Mouse (Mus musculus): ENCODE measurements around the gene Gm32742. TPM values are rescaled to one million over a fixed set of nuclear protein-coding genes. Genes with fewer than 3 reads are reported as not detected.
A peak's percentile ranks its signal among the peaks of the same experiment; 100 is the strongest.

The Gm32742 gene
- polyA plus RNA-seq, 1 experiment from 2014 or later: 0.03 TPM

DNA sequence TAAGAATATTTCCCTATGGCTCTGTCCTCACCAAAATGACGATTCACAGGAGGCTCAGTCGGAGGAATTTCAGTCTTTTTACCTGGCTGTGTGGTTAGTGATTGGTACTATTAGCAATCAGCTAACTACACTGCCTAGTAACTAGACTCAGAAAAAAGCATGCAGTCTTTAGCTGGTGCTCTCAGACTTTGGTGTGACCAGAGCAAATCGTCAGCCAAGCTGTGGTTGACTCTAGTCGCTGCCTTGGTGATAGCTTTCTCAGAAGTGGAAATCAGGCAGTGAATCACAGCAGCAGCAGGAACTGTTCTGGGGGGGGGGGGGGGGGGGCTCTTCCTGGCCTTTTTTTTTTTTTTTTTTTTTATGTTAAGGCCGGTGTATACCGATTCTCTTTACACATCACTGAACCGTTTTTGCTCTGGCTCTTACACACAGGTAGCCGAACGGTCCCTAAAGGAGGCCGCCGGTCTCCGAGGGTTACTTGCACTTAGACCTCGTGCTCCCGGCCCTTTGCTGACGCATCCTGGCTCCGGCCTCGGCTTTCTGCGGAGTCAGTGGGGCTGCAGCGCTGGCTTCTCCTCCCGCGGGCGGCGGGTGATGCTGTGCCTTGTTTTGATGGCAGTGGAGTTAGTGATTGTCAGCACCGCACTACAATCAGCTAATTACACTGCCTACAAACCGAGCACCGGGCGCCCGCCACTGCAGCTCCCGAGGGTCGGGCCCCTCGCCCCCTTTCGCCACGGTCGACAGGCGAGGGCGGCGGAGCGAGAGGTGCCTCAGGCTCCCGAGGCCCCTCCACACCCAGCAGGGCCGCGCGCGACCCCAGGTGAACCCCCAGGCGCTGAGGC lies 62.1 kb downstream of the Gm32742 start:
- Histone ChIP-seq H3K36me3 (ENCODE audit: control insufficient read depth, insufficient read depth, low read length) (no peaks in the 10 kb centered on the region), H3K27ac (ENCODE audit: low read depth, low read length) (no peak overlapping the region), H3K4me2 (peak overlapping the region; percentile 100), H3K9me3 (replicated peaks; ENCODE audit: control insufficient read depth, low read length) (no peaks in the 10 kb centered on the region), H3K4me1 (ENCODE audit: control insufficient read depth, insufficient read depth, low read length) (peaks cover 7% of the 10 kb centered on the region; the same call in 1 of the 2 replicates), H3K4me3 (ENCODE audit: low read depth, low read length) (peak overlapping the region; percentile 53), H3K27me3 (ENCODE audit: control insufficient read depth, insufficient read depth, low read length) (no peaks in the 10 kb centered on the region), H3K9ac (ENCODE audit: low read depth, low read length) (peak overlapping the region; percentile 80)
- no peak for ATAC-seq (replicated peaks; ENCODE audit: insufficient number of reproducible peaks, low FRiP score, low TSS enrichment)
- WGBS (ENCODE audit: insufficient replicate concordance): 1% methylated on average over 44 of the region's 44 CpGs

DNA sequence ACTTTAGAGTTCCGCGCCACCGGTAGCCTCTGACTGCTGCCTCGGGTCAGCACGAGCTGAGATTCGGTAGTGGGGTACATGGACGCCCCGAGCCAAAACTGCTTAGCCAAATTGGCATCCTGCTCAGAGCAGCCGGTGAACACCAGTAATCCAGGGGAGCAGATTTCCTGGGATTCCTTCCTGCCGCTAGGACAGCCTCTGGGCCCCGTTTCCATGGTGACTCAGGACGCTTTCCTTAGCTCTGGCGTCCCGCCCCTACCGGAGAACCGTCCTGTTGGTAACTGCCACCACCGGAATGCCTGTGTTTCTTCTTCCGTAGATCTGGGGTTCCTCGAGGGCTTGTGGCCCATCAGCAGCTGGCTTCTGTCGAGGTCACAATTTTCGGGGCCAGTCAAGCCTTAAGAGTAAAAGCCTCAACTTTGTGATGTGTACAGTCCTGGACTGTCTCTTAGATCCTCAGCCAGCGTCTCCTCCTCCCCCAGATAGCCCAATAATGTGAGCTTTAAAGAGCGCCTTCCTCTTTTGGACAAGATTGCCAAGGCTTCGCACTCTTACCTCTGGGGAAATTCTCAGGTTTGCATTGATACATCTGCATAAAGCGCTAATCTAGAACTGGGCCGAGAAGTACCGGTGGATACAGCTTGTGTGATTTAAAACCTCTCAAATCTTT lies 63.4 kb downstream of the Gm32742 start, which contains the start of gene 4833427G06Rik:
4833427G06Rik (minus strand) TSS at position 323 of the 670 bp plus-strand sequence.
- H3K27ac ChIP-seq (ENCODE audit: low read depth, low read length): no peak within 1 kb of the TSS
- no peaks in the 10 kb centered on the region for H3K27me3 ChIP-seq (ENCODE audit: control insufficient read depth, insufficient read depth, low read length)
- peaks cover 7% of the 10 kb centered on the region; the same call in 1 of the 2 replicates for H3K4me1 ChIP-seq (ENCODE audit: control insufficient read depth, insufficient read depth, low read length)
- peak within 1 kb of the TSS; percentile 100 for H3K4me2 ChIP-seq
- ATAC-seq (replicated peaks; ENCODE audit: insufficient number of reproducible peaks, low FRiP score, low TSS enrichment): peak; percentile 39; the same call in 1 of the 2 replicates
- H3K36me3 ChIP-seq (ENCODE audit: control insufficient read depth, insufficient read depth, low read length): no peaks in the 10 kb centered on the region
- 10% methylated on average over 27 of the region's 27 CpGs for WGBS (ENCODE audit: insufficient replicate concordance)
- no peaks in the 10 kb centered on the region for H3K9me3 ChIP-seq (replicated peaks; ENCODE audit: control insufficient read depth, low read length)
- H3K4me3 ChIP-seq (ENCODE audit: low read depth, low read length): peak within 1 kb of the TSS; percentile 32
- 0 out of 2 replicates have a peak within 1 kb of the TSS, but pooled peaks have one; percentile 6 for H3K9ac ChIP-seq (ENCODE audit: low read depth, low read length)

DNA sequence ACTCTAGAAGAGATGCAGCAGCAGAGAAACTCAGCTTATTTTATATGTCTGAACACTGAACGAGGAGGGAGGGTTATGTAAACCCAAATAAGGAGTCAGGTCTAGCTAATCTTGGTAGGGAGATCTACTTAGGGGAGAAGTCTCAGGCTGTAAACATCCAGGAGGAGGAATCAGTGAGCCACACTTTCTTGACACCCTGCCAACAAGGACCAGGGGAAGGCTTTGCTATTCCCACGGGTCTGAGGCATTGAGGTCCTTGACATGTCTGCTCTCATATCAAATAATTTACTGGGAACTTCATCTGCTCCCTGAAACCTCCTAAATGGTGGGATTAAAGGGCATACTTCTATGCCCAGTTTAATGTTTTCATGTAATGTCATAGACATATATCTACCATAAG lies 69.0 kb downstream of the Gm32742 start:
- H3K36me3 ChIP-seq (ENCODE audit: control insufficient read depth, insufficient read depth, low read length): no peaks in the 10 kb centered on the region
- WGBS (ENCODE audit: insufficient replicate concordance): 48% methylated on average over 2 of the region's 2 CpGs
- no peak overlapping the region for H3K4me3 ChIP-seq (ENCODE audit: low read depth, low read length)
- H3K4me1 ChIP-seq (ENCODE audit: control insufficient read depth, insufficient read depth, low read length): no peaks in the 10 kb centered on the region
- no peak overlapping the region for H3K27ac ChIP-seq (ENCODE audit: low read depth, low read length)
- no peak overlapping the region for H3K9ac ChIP-seq (ENCODE audit: low read depth, low read length)
- no peak overlapping the region for H3K4me2 ChIP-seq
- no peak for ATAC-seq (replicated peaks; ENCODE audit: insufficient number of reproducible peaks, low FRiP score, low TSS enrichment)
- no peaks in the 10 kb centered on the region for H3K9me3 ChIP-seq (replicated peaks; ENCODE audit: control insufficient read depth, low read length)
- no peaks in the 10 kb centered on the region for H3K27me3 ChIP-seq (ENCODE audit: control insufficient read depth, insufficient read depth, low read length)

DNA sequence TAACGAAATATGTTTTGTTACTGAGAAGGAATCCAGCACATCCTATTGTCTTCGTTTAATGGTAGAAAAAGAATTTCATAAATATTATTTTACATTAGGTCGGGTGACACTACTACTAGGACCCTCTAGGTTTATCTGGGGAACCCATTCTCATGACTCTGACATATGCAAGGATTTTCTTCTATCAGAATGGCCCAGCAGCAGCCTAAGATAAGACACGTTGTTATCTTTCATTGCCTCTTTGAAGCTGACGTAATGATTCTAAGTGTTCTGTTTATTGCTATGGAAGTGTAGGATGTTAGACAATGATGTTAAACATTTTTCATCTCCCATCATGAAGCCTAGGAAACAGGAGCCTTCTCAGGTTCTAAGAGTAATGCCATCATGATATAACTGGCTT lies 71.6 kb downstream of the Gm32742 start:
- WGBS (ENCODE audit: insufficient replicate concordance): 36% methylated on average over 5 of the region's 5 CpGs
- Histone ChIP-seq H3K9me3 (replicated peaks; ENCODE audit: control insufficient read depth, low read length) (no peaks in the 10 kb centered on the region), H3K4me1 (ENCODE audit: control insufficient read depth, insufficient read depth, low read length) (no peaks in the 10 kb centered on the region), H3K27me3 (ENCODE audit: control insufficient read depth, insufficient read depth, low read length) (no peaks in the 10 kb centered on the region), H3K4me2 (no peak overlapping the region), H3K36me3 (ENCODE audit: control insufficient read depth, insufficient read depth, low read length) (no peaks in the 10 kb centered on the region), H3K4me3 (ENCODE audit: low read depth, low read length) (no peak overlapping the region), H3K9ac (ENCODE audit: low read depth, low read length) (no peak overlapping the region), H3K27ac (ENCODE audit: low read depth, low read length) (no peak overlapping the region)
- ATAC-seq (replicated peaks; ENCODE audit: insufficient number of reproducible peaks, low FRiP score, low TSS enrichment): no peak

DNA sequence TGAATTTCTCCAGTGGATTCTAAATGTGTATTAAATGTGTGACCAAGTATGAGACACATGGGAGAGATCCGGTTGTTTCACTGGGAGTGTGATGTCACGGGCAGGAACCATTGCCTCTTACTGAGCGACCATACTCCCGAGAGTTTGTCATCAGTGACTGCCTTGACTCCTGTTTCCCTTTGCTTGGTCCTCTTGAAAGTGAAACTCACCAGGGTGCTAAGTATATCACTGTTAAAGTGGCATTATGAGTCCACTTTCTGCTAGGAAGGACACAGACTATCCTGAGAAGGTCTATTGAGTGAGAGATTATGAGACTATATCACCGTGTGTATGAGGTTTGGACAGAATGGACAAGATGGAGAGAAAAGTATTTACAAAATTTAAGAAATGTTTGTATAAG lies 83.7 kb downstream of the Gm32742 start:
- no peak for ATAC-seq (replicated peaks; ENCODE audit: insufficient number of reproducible peaks, low FRiP score, low TSS enrichment)
- no peaks in the 10 kb centered on the region for H3K36me3 ChIP-seq (ENCODE audit: control insufficient read depth, insufficient read depth, low read length)
- no peaks in the 10 kb centered on the region for H3K9me3 ChIP-seq (replicated peaks; ENCODE audit: control insufficient read depth, low read length)
- no peak overlapping the region for H3K4me3 ChIP-seq (ENCODE audit: low read depth, low read length)
- no peaks in the 10 kb centered on the region for H3K27me3 ChIP-seq (ENCODE audit: control insufficient read depth, insufficient read depth, low read length)
- 80% methylated on average over 5 of the region's 5 CpGs for whole genome bisulfite sequencing (ENCODE audit: insufficient replicate concordance)
- no peak overlapping the region for H3K27ac ChIP-seq (ENCODE audit: low read depth, low read length)
- no peak overlapping the region for H3K4me2 ChIP-seq
- H3K4me1 ChIP-seq (ENCODE audit: control insufficient read depth, insufficient read depth, low read length): peaks cover 5% of the 10 kb centered on the region; the same call in 1 of the 2 replicates
- H3K9ac ChIP-seq (ENCODE audit: low read depth, low read length): no peak overlapping the region

MicroRNAs encoded within 50 kb of the gene (microRNA counts, 519-probe panel; counts per million panel counts)
- microRNA mmu-miR-34b-3p (32.2 counts per million), microRNA mmu-miR-34b-5p (32.2 counts per million), microRNA mmu-miR-34c (32.2 counts per million)

Small RNA genes within 50 kb of the gene (microRNA-seq; reads per million reads assigned to microRNA genes)
- gene Mir34b (ENCODE audit: borderline number of aligned reads) (52.4 reads per million, percentile 59 among the genes with 10 or more reads in this experiment), gene Mir34c (ENCODE audit: borderline number of aligned reads) (1,723 reads per million, percentile 87 among the genes with 10 or more reads in this experiment)

Other genes with a start within 250 kb of the Gm32742 start
- gene Sik2, start 156.4 kb downstream of the Gm32742 start, polyA plus RNA-seq (2014; fragmentation: Nextera tagmentation; extraction: Ambion mirVana): 15.6 and 17.1 TPM in 2 replicates
- gene Btg4, start 104.6 kb downstream of the Gm32742 start, polyA plus RNA-seq (2014; fragmentation: Nextera tagmentation; extraction: Ambion mirVana): not detected in 2 replicates
- 7.2 and 10.2 TPM in 2 replicates for gene Layn, start 88.4 kb downstream of the Gm32742 start, polyA plus RNA-seq (2014; fragmentation: Nextera tagmentation; extraction: Ambion mirVana)
- gene 4833427G06Rik, start 63.4 kb downstream of the Gm32742 start, polyA plus RNA-seq (2014; fragmentation: Nextera tagmentation; extraction: Ambion mirVana): not detected in 2 replicates
- 0.11 TPM in 1 of 2 replicates, not detected in the other for gene Pou2af1, start 48.2 kb upstream of the Gm32742 start, polyA plus RNA-seq (2014; fragmentation: Nextera tagmentation; extraction: Ambion mirVana)
- gene Colca2, start 113.1 kb upstream of the Gm32742 start, polyA plus RNA-seq (2014; fragmentation: Nextera tagmentation; extraction: Ambion mirVana): 2.4 and 4.4 TPM in 2 replicates
- not detected in 2 replicates for gene 1810046K07Rik, start 163.4 kb upstream of the Gm32742 start, polyA plus RNA-seq (2014; fragmentation: Nextera tagmentation; extraction: Ambion mirVana)

Data from heart, embryonic 11.5 days (tissue).